Mouse (Mus musculus) kidney, postnatal 25 days (tissue): ENCODE measurements at regions not wholly inside any gene's neighbourhood (a gene's known extent, or its start where the extent isn't known, plus 50 kb on each side); places are given as distances from the start of the nearest gene placed in this dataset.

Source experiments
- DNase-seq, 2 experiments: peaks; one replicate each; pipeline ENCODE4 v3.0.0; 2021; ENCODE audit warnings: mixed read lengths in 2 of 2

DNA sequence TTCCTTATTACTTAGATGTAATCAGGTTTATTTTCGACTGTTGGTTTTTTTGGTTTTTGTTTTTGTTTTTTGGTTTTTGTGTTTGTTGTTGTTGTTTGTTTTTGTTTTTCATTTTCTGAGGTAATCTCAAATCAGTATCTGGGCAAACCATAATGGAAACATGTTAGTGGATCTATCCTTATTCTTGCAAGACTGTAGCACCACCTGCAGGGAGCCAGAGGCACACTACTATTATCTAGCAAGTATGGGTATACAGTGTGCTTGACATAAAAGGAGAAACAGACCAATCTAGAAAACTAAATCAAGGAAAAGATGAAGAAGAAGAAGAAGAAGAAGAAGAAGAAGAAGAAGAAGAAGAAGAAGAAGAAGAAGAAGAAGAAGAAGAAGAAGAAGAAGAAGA lies 552.4 kb downstream of the Rfpl4b start:
- DNase-seq: peak in 1 of 2 experiments; percentile 15

DNA sequence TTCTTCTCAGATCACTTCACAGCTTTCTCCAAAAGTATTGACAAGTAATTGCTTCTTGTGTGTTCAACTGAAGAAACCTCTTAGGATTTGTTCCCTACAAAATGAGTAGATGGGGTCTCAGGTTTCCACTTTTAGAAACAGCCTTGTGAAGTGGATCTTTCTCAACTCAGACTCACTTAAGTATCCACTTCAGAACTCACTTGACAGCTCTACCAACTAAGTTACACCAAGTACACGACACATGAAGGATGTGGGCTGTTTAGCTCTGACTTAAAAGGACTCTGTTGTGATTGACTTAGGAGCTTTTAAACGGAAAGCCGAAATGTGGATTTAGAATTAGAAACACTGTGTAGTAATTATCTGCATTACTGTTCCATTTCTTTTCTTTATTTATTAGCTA lies 556.0 kb downstream of the Rfpl4b start:
- DNase-seq: no peak

DNA sequence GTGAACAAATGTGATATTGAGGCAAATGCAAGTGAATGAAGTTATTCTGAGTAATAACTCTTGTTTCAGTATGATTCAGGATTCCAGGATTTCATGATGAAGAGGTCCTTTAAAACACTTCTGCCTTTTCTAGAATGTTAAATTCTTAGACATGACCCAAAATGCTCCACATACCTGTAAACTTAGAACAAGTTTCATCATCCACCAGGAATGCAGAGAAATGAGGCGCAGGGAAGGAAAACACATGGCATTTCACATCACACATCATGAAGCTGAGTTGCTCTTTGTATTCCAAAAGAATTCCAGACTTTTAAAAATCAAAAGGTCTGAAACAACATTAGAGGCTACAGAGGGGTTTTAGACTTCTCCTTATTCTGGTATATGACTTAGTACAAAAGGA lies 574.8 kb downstream of the Rfpl4b start:
- DNase-seq: no peak
